8 mouse cellular contexts compared by ENCODE assay signal in the genomic region with DNA sequence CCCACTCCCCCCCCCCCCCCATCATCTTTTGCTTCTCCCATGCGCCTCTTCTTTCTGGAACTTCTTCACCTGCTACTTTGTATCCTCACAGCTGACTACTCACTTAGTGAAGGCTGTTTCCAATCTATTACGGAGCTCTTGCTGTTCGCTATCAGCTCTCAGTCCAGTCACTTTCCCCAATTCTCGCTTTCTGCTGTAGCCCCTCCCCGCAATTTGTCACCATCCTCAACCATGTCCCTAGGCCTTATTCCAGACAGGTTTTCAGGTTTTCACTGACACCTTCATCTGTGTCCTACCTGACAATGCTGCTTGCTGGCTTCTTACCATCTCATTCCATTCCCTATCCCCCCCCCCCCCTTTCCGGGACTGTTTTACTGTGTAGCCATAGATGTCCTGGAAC. TPM values are rescaled to one million over a fixed set of nuclear protein-coding genes. Genes with fewer than 3 reads are reported as not detected.
DNase-seq lines count a peak whose midpoint lies in the region; ATAC-seq and TF ChIP-seq lines count a peak whose summit lies in the region.

No protein-coding gene starts in this region.

- H3K9ac ChIP-seq in heart, embryonic 13.5 days, result peak overlapping the region; percentile 96
- H3K9ac ChIP-seq in hindbrain, embryonic 11.5 days (ENCODE audit: low read depth, low read length), result peak overlapping the region; percentile 98
- H3K9ac ChIP-seq in midbrain, embryonic 13.5 days (replicated peaks), result peak overlapping the region; percentile 97

- intact Hi-C loops in gastrocnemius, postnatal 14 days (cut with DNase I; ENCODE audit: low total_unique reads), result no loop called here

- DNase-seq in heart, adult 11 months, result no peak
- no peak for DNase-seq in hindbrain, embryonic 11.5 days (ENCODE audit: low spot score)
- no peak for DNase-seq in adrenal gland, postnatal 14 days
- no peak for DNase-seq in gastrocnemius, postnatal 14 days

- H3K27ac ChIP-seq in heart, embryonic 13.5 days (replicated peaks), result 0 out of 2 replicates have a peak overlapping the region, but pooled peaks have one; percentile 91
- H3K27ac ChIP-seq in bone marrow, adult 2 months (ENCODE audit: control insufficient read depth, insufficient read depth, low read depth, low read length, poor library complexity), result peak overlapping the region; percentile 93
- H3K27ac ChIP-seq in hindbrain, embryonic 11.5 days (ENCODE audit: low read depth, low read length), result peak overlapping the region; percentile 95; the same call in 1 of the 2 replicates
- peak overlapping the region; percentile 96 for H3K27ac ChIP-seq in midbrain, embryonic 13.5 days

- H3K36me3 ChIP-seq in heart, embryonic 13.5 days, result peaks cover 15% of the 10 kb centered on the region
- no peaks in the 10 kb centered on the region for H3K36me3 ChIP-seq in hindbrain, embryonic 11.5 days (ENCODE audit: control insufficient read depth, insufficient read depth, low read length)
- H3K36me3 ChIP-seq in midbrain, embryonic 13.5 days, result peaks cover 17% of the 10 kb centered on the region

- peak overlapping the region; percentile 95 for H3K4me3 ChIP-seq in heart, embryonic 13.5 days
- peak overlapping the region; percentile 31 for H3K4me3 ChIP-seq in bone marrow, adult 2 months (replicated peaks; ENCODE audit: control insufficient read depth, low read depth, low read length)
- peak overlapping the region; percentile 94 for H3K4me3 ChIP-seq in hindbrain, embryonic 11.5 days (ENCODE audit: low read depth, low read length)
- H3K4me3 ChIP-seq in midbrain, embryonic 13.5 days (replicated peaks), result peak overlapping the region; percentile 92

- no peaks in the 10 kb centered on the region for H3K27me3 ChIP-seq in heart, embryonic 13.5 days (replicated peaks)
- no peaks in the 10 kb centered on the region for H3K27me3 ChIP-seq in hindbrain, embryonic 11.5 days (ENCODE audit: control insufficient read depth, insufficient read depth, low read length)
- H3K27me3 ChIP-seq in midbrain, embryonic 13.5 days, result no peaks in the 10 kb centered on the region

- peak overlapping the region; percentile 85 for H3K4me2 ChIP-seq in heart, embryonic 13.5 days
- H3K4me2 ChIP-seq in hindbrain, embryonic 11.5 days (replicated peaks; ENCODE audit: low read depth, low read length), result peak overlapping the region; percentile 68
- peak overlapping the region; percentile 87 for H3K4me2 ChIP-seq in midbrain, embryonic 13.5 days (replicated peaks)

- peaks cover 46% of the 10 kb centered on the region for H3K4me1 ChIP-seq in heart, embryonic 13.5 days
- H3K4me1 ChIP-seq in bone marrow, adult 2 months (ENCODE audit: control insufficient read depth, insufficient read depth, low read length), result peaks cover 2% of the 10 kb centered on the region; the same call in 1 of the 2 replicates
- no peaks in the 10 kb centered on the region for H3K4me1 ChIP-seq in hindbrain, embryonic 11.5 days (replicated peaks; ENCODE audit: control insufficient read depth, insufficient read depth, low read length)
- H3K4me1 ChIP-seq in midbrain, embryonic 13.5 days (replicated peaks), result peaks cover 31% of the 10 kb centered on the region

- no peaks in the 10 kb centered on the region; the same call in 1 of the 2 replicates for H3K9me3 ChIP-seq in heart, embryonic 13.5 days
- H3K9me3 ChIP-seq in hindbrain, embryonic 11.5 days (ENCODE audit: control insufficient read depth, low read length), result no peaks in the 10 kb centered on the region
- H3K9me3 ChIP-seq in midbrain, embryonic 13.5 days, result no peaks in the 10 kb centered on the region

- TF ChIP-seq CTCF in bone marrow, adult 2 months (IDR thresholded peaks at IDR 0.05; ENCODE audit: control insufficient read depth, insufficient read depth, low read length), result no peak

- TF ChIP-seq POLR2A in bone marrow, adult 2 months (IDR thresholded peaks at IDR 0.05; ENCODE audit: borderline replicate concordance, control insufficient read depth, low read depth, low read length), result no peak

- WGBS in heart, embryonic 13.5 days, result 61% methylated on average over 6 of the region's 6 CpGs
- 77% methylated on average over 6 of the region's 6 CpGs for WGBS in bone marrow, adult 2 months
- WGBS in hindbrain, embryonic 11.5 days, result 53% methylated on average over 6 of the region's 6 CpGs
- WGBS in midbrain, embryonic 13.5 days, result 53% methylated on average over 6 of the region's 6 CpGs

- ATAC-seq in heart, embryonic 13.5 days (ENCODE audit: extremely low read depth, insufficient number of reproducible peaks, low FRiP score, low TSS enrichment), result no peak
- no peak for ATAC-seq in hindbrain, embryonic 11.5 days (ENCODE audit: low FRiP score)
- no peak for ATAC-seq in midbrain, embryonic 13.5 days
- no peak for ATAC-seq in granulocyte monocyte progenitor cell, adult 5-6 weeks (replicated peaks; ENCODE audit: poor library complexity, severe bottlenecking)

RNA-seq across cellular contexts. Expression of a gene that starts 1.1 kb away (rescaled TPM):
- 20.5 and 20.8 TPM in 2 replicates for polyA plus RNA-seq in heart, embryonic 13.5 days (2015; fragmentation: Nextera tagmentation; extraction: Ambion mirVana)
- 42.6 and 54.0 TPM in 2 replicates for polyA plus RNA-seq in bone marrow, adult 2 months (2011; ENCODE audit: insufficient read depth, insufficient read length, low replicate concordance, missing spikeins)
- polyA plus RNA-seq in hindbrain, embryonic 11.5 days (2014; fragmentation: Nextera tagmentation; extraction: Ambion mirVana), result 42.1 and 46.0 TPM in 2 replicates
- 75.7 and 86.6 TPM in 2 replicates for polyA plus RNA-seq in midbrain, embryonic 13.5 days (2015; fragmentation: Nextera tagmentation; extraction: Ambion mirVana)
- total RNA-seq in adrenal gland, postnatal 14 days (2021), result 41.1 and 52.4 TPM in 2 replicates
- total RNA-seq in granulocyte monocyte progenitor cell, adult 5-6 weeks (2014; fragmentation: Nextera tagmentation), result 9.2 and 10.5 TPM in 2 replicates
- total RNA-seq in granulocyte monocyte progenitor cell, adult 5-6 weeks (2017), result 5.8 and 6.4 TPM in 2 replicates
- 10 to 100 TPM; 56.2 to 57.3 TPM for total RNA-seq in gastrocnemius, postnatal 14 days (2021)

RNA-seq across cellular contexts. Expression of a gene that starts 16.2 kb away (rescaled TPM):
- polyA plus RNA-seq in heart, embryonic 13.5 days (2015; fragmentation: Nextera tagmentation; extraction: Ambion mirVana), result 17.4 and 17.9 TPM in 2 replicates
- 8.1 and 13.6 TPM in 2 replicates for polyA plus RNA-seq in bone marrow, adult 2 months (2011; ENCODE audit: insufficient read depth, insufficient read length, low replicate concordance, missing spikeins)
- polyA plus RNA-seq in hindbrain, embryonic 11.5 days (2014; fragmentation: Nextera tagmentation; extraction: Ambion mirVana), result 28.3 and 31.2 TPM in 2 replicates
- polyA plus RNA-seq in midbrain, embryonic 13.5 days (2015; fragmentation: Nextera tagmentation; extraction: Ambion mirVana), result 84.0 and 85.3 TPM in 2 replicates
- total RNA-seq in adrenal gland, postnatal 14 days (2021), result 5.0 and 6.2 TPM in 2 replicates
- 4.3 and 6.1 TPM in 2 replicates for total RNA-seq in granulocyte monocyte progenitor cell, adult 5-6 weeks (2014; fragmentation: Nextera tagmentation)
- total RNA-seq in granulocyte monocyte progenitor cell, adult 5-6 weeks (2017), result 2.5 and 4.7 TPM in 2 replicates
- 1 to 10 TPM; 4.1 to 5.4 TPM for total RNA-seq in gastrocnemius, postnatal 14 days (2021)

RNA-seq across cellular contexts. Expression of a gene that starts 31.9 kb away (rescaled TPM):
- polyA plus RNA-seq in heart, embryonic 13.5 days (2015; fragmentation: Nextera tagmentation; extraction: Ambion mirVana), result 84.6 and 99.0 TPM in 2 replicates
- 11.1 and 30.9 TPM in 2 replicates for polyA plus RNA-seq in bone marrow, adult 2 months (2011; ENCODE audit: insufficient read depth, insufficient read length, low replicate concordance, missing spikeins)
- 97.4 and 104 TPM in 2 replicates for polyA plus RNA-seq in hindbrain, embryonic 11.5 days (2014; fragmentation: Nextera tagmentation; extraction: Ambion mirVana)
- 102 and 115 TPM in 2 replicates for polyA plus RNA-seq in midbrain, embryonic 13.5 days (2015; fragmentation: Nextera tagmentation; extraction: Ambion mirVana)
- 83.2 and 110 TPM in 2 replicates for total RNA-seq in adrenal gland, postnatal 14 days (2021)
- total RNA-seq in granulocyte monocyte progenitor cell, adult 5-6 weeks (2014; fragmentation: Nextera tagmentation), result 19.1 and 23.4 TPM in 2 replicates
- total RNA-seq in granulocyte monocyte progenitor cell, adult 5-6 weeks (2017), result 11.0 and 14.7 TPM in 2 replicates
- 10 to 100 TPM; 20.9 to 23.8 TPM for total RNA-seq in gastrocnemius, postnatal 14 days (2021)

Comparison
In these comparisons a context has a peak if more than half of its experiments do, and no peak if none do; other contexts are left out.
1. H3K4me3 ChIP-seq: peak in every context shown above with its lines; median percentile 95 in heart, embryonic 13.5 days; 94 in hindbrain, embryonic 11.5 days; 92 in midbrain, embryonic 13.5 days; 31 in bone marrow, adult 2 months.